Mouse (Mus musculus) right cerebral cortex, postnatal 36 days (tissue): Measurements from ENCODE around the gene Hps1.
"Not testable (repeated sequence)": the region's sequence is repeated elsewhere in the genome, so short reads cannot be mapped to it uniquely, and the experiment has no call there.

Source experiments
- DNase-seq, 2 experiments: peaks; one replicate each; pipeline ENCODE4 v3.0.0; 2022; ENCODE audit warnings: low spot score in 2 of 2, mixed read lengths in 1 of 2

Gene Hps1

DNA sequence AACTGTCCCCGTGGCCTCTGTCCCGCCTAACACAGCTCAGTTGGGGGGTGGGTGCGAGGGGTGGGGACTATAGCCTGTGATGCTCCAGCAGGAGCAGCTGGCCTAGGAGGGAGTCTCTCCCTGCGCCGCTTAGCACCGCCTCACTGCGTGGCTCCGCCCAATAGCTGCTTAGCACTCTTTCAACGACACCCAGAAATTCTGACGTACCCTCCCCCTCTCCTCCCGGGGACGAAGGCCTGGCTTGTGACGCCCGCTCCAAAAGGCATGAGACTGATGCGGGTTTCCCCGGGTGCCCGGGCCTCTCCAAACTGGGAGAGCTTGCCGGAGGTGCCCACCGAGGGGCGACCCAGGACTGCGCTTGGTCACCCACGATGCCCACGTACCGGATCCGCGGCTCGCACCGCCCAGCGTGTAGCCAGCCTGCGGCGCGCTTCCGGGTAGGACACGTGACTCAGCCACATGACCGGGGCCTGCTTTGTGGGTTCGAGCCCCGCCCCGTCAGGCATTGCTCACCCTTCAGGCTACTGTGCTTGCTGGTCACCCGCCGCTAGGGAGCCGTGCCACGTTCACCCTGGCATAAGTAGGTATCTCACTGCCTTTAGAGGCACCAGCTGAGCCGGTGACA lies at the start of gene Hps1:
Hps1 (minus strand) TSS at position 448 of the 625 bp plus-strand sequence.
- DNase-seq: peak; percentile 88 to 90

DNA sequence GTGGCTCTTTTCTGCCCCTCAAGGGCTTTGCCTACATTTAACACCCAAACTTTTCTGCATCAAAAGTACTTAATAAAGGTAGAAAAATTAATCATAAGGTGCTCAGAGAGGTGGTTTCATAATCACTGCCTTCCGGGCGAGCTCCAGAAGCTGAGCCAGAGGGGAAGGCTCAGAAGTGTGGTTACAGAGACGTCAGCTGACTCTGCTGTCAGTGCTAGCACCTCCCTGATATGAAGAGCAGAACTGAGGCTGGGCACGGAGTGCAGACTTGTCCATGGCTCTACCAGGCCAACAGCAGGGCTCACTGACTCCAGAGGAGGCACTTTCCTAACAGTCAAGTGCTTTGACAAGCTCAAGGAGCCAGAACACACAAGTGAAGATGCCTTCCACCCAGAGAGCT lies 49.4 kb upstream of the Hps1 start:
- DNase-seq: no peak

DNA sequence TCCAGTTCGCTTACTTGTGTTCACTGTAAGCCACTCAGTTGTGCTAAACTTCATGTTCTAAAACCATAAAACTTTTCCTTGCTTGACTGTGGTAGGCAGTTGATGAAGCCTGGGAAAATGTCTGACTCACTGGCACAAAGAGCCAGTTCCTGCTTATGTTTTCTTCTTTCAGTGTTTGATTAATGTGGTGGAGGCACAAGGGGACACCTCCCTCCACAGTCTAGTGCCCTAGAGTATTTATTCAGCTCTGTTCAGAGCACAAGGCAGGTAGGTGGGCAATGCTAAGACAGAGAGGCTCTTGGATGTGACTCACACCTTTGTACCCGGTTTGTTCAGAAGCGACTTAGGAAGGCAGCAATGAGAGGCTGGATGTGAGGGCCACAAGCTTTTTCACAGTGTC lies 48.1 kb upstream of the Hps1 start:
- DNase-seq: no peak

DNA sequence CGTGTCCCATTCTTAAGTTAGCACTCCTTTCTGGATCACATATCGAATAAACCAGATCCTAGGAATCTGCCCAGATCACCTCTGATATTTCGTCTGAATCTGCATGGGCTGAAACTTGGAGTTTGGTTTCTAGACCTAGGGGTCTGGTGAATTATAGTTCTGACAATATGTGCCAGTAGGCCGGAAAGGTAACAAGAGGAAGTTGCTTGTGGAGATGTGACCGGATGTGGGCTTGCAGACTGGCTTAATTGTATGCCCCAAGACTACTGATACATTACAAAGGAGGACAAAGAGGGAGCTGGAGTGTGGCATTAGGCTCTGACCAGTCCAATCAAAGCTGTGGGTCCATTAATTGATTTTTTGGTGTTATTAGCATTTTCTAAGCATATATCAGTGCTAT lies 40.3 kb upstream of the Hps1 start:
- no peak for DNase-seq

DNA sequence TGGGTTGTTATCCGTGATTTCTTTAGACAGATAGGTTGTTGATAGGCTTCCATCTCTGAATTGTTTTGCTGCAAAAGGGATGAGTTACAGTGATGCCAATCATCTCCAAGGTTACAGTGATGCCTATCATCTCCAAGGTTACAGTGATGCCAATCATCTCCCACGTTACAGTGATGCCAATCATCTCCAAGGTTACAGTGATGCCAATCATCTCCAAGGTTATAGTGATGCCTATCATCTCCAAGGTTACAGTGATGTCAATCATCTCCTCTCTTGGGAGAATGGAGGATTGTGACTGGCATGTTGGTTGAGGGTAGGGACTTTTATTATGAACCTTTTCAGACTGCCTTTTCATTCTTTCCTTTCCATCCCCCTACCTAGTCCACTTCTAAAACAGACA lies 38.0 kb upstream of the Hps1 start:
- DNase-seq: no peak

DNA sequence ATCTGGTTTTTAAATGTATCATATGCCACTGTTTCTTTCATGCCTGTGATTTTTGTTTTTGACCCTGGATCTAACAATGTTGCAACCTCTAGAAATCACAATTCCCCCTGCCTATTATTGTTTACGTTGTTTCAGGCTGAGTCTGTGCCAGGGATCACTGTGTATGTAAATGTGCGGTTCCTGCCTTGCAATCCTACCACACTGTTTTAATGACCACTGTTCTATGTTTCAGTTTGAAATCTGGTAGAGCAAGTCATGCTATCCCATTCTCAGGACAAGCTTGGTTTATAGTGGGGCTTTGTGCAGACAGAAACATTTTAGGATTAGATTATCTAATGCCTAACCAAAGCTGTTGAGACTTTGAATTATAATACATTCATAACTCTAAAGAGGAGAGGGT lies 36.5 kb upstream of the Hps1 start:
- DNase-seq: no peak

DNA sequence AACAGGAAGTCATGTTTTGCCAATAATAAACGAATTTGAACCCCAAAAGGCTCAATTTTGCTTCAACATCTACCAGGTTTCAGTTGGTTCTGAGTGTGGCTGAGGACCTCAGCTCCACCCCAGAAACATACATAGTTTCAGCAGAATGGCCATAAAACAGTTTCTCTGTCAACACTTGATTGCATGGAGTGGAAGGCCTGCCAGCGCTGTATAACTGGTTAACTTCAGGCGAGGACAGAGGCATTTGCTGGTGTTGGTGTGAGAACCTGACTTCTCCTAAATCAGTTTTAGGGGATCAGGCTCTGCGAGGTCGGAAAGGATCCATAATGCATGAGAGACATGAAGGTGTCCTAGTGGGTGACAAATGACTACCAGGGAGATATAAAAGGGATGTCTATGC lies 30.4 kb upstream of the Hps1 start:
- no peak for DNase-seq

DNA sequence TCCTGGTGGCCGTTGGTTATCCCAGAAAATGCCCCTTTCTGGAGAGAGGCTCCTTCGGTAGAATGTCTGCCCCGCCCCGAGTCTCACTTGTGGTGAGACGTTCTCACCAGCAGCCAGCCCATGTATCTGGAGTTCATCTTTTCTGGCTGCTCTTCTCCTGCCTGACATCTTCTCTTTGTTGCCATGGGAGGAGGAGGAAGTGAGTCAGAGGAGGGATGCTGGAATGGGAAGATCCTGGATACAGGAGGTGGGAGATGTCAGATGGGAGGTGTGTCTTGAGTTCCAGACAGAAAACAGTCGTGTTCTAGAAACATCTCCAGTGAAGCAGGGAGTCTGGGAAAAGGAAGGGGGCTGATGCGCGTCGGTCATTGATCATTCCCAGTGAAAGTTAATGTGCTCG lies 29.7 kb upstream of the Hps1 start:
- DNase-seq: no peak

DNA sequence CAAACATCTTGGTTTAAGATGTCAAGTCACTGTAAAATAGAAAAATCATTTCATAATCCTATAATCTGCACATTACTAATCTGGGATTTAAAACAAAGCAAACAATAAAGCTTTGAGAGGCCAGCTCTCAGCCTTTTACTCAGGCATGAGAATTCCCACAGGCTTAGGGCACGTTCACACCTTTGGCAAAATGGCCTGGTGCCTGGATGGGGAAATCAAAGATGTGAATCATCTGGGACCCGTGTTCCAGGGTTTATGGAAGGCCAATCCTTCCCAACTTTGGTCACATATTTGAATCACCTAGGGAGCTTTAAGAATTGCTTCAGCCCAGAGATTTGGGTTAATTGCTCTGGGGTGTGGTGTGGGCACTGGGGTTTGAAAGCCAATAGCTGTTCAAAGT lies 18.1 kb upstream of the Hps1 start:
- no peak for DNase-seq

DNA sequence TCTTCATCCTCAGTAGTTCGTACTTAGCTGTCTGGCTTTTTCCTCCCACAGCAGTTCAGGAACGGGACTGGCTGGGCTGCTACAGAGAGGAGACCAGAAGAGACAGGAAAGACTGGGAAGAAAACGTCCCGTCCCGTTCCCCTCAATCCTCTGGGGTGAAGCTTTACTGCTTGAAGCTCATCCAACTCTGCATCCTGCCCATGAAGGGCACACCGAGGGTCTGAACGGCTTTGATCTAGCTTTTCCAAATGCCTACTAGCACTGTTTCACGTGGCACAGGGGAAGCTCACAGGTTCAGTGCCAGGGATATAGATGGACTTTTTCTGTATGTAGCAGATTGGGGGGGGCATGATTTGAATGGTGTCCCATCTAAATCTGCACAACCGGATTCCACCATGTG lies 16.0 kb upstream of the Hps1 start:
- no peak for DNase-seq

DNA sequence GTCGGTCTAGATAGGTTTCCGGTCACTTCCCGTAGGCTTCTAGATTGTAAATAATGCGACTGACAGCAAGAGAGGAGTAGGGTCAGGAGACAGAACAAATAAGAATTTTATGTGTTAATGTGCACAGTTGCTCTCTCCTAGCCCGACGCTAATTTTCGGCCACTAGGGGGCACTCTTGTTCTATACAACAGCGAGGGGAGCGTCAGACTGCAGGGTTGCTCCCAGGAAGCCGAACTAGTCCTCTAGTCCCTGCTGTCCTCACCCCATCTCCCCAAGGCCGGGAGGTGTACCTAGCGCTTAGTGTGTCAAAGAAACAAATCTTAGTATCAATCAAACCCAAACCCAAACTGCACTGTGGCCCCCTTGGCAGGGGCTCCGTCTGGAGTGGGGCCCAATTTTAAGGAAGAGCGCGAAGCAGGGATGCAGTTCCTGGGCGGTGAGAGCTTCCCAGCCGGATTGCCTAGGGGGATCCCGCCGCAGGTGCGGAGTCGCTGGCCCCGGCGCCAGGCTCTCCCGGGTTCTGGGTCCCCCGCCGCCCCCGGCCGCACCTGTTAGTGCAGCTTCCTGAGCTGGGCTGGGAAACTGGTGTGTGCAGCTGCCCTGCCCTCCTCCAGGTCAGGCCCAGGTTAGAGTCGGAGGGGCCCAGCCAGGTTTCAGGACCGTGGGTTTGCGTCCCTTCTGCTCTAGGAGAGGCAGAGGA lies 15.3 kb upstream of the Hps1 start:
- peak; percentile 75 to 78 for DNase-seq

DNA sequence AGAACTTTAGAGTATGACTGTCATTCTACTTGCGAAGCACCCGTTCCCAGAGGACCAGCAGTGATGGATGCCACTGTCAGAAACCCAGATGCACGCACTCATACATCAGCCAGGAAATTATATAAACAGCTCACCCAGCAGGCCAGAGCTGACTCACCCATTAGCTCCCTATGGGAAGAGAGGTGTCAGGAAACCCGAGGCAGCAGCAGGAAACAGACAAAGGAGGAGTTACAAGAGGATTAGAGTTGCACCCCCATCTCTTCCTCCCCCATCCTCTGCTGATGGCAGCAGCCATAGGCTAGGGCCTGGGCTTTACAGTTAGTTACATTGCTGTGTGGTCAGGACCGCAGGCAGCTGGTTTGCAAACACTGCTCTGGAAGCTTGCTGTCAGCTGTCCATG lies 8.5 kb upstream of the Hps1 start:
- no peak for DNase-seq

DNA sequence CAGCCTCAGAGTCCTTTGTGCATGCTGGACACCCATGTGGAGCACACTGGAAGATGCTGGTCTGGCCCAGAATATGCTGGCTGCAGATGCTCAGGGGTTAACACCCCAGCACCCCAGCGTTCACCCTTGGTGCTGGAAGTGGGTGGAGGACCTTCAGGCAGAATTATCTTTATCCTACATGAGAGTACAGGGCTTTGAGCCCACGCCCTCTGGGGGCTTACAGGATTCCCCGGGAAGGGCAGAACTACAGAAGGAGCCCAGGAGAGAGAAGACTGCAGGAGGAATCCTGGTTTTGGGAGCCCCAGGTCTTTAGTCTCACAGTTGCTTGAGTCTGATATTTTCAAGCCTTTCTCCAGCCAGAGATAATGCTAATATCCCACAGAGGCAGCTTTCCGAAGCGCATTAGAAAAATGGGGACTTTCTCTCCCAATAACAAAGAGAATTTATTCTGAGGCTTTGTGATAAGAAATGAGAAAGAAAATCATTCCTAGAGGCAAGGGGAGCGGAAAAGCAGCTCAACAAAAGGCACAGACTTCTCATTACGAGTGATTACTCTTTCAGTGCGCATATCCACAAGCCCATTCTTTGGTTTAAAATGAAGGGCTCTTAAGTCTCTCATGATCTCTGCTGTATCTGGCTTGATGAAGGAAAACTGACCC lies 5.9 kb upstream of the Hps1 start:
- no peak for DNase-seq

DNA sequence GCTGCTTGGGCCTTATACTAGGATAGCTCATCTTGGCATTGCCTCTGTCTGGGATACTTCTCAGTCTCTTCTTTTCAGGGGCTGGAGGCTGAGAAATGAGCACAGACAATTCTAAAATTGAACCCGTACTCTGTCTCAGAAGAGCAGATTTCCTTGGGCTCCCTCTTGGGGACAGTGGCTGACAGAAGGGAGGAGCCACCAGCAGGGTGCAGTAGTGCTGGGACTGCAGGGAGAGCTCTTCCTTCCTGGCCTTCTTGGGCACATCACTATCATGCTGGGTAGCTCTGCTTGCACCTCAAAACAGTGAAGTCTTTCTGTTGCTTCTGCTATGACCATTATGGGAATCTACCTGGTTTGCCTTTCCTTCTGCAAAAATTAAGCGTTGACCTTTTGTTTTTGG lies 5.4 kb upstream of the Hps1 start:
- no peak for DNase-seq

DNA sequence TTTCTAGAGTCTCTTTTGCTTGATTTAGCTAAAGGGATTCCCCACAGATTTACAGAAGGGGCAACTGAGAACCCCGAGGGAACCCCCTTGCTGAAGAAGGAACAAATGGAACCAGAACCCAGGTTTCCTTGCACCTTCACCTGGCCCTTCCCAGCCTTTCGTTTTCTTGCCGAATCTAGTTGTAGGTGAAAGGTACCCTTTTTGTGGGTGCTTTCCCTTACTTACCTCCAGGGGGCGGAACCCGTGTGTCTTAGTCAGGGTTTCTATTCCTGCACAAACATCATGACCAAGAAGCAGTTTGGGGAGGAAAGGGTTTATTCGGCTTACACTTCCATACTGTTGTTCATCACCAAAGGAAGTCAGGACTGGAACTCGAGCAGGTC lies 369 bp upstream of the Hps1 start:
- not testable (repeated sequence) for DNase-seq

DNA sequence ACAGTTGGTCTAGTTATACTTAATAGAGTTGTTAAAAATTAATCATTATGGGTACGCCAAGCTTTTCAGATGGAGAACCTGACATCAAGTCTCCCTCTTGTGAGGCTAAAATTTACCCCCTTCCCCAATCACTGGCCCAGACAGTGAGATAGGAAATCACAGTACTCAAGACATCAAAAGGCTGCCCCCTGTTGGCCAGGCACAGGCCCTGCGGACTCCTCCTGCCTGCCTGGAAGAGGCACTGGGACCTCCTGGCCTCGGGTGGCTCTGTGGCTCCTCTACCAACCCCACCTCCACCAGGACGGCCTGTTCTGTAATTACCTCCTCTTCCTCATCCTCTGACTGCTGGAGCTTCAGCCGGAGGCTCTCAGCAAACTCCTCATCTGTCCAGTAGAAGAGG lies 2.0 kb downstream of the Hps1 start:
- no peak for DNase-seq

DNA sequence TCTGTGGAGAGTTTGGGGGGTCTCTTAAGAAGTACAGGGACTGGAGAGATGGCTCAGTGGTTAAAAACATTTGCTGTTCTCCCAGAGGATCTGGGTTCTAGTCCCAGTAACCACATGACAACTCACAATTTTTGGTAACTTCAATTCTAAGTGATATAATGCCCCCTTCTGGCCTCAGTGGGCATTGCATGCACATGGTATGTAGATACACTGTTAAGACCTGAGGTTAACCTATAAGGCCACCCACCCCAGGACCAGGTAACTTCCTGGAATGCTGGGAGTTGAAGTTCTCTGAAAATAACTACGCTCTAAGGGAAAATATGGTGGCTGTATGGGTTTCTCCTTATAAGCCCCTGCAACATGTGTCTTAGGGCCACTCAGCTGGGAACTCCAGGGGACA lies 3.0 kb downstream of the Hps1 start:
- no peak for DNase-seq

DNA sequence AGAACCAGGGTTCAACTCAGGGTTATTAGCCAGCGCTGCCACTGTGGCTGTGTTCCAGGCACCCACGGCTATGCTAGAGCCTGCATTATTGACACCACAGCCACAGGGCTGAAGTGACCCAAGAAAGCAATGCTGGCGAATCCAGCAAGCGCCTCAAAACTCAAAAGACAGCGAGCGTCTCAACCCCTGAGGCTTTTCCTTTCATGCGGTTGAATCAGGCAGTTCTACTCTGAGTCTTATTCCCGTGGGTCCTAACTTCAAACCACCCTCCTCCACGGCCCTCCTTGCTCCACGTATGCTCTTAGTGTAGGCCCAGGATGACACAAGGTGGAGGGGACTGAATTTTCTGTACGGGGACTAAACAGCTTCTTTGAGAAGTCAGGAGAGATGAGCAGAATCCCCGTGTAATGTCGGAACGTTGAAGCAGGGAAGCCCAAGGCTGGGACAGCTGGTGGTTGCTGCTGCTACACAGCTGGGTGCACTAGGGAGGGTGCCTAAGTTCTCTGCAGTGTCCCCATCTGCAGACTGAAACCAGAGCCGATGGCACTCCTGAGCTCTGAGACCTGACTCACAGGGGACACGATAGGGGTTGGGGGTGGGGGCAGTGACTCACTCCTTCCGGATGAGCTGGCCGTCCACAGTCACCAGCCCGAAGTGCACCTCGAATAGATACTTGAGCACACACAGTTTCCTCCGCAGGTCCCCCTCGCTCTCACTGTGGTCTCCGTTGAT lies 9.5 kb downstream of the Hps1 start:
- DNase-seq: no peak

DNA sequence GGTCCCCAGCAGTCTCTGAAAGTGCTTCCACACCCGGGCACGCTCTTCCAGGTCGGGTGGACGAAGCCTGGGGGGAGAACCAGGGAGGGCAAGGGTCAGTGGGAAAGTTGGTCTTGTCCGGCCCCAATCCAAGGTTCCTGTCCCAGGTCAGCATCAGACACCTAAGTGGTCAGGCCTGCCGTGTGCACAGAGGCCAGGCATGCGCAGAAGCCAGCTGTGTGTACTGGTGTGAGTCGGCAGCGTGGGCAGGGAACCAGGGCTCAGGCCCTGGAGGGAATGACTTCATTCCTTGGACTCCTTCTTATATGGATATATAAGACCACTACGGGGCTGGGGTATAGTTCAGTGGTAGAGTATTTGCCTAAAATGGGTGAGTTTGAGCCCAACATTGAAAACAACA lies 10.1 kb downstream of the Hps1 start:
- no peak for DNase-seq

DNA sequence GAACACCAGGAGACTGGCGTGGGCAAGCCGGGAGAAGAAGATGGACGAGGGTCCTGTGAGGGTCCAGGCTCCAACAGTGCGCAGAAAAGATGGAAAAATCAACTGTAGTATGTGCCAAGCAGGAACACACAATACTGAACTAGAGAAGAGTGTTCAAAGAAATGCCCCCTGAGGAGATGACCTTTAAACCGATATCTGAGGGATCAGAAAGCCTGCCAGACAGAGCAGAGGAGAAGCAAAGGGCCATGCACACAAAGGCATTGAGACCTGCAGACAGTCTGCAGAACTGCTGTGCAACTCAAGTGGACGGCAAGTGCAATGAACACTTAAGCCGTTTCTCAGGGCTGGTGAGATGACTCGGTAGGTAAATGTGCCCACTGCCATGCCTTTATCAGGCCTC lies 12.4 kb downstream of the Hps1 start:
- DNase-seq: no peak

DNA sequence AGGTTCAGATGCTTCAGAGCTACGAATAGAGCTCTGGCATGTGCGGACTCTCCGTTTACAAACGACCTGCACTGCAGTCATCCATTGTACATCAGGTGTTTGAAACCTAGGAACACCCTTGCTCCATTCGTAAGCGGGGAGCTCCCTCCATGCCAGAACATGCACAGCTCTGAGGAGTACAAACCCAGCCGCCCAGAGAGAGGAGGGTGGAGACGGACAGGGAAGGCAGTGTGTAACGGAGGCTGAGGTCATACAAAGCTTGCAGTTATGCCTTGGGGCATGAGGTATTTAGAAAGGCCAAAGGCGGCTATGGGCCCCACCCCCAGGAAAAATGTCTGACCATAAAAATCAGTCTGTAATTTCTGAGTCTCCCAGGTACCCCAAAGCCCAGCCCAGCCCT lies 15.4 kb downstream of the Hps1 start:
- no peak for DNase-seq

DNA sequence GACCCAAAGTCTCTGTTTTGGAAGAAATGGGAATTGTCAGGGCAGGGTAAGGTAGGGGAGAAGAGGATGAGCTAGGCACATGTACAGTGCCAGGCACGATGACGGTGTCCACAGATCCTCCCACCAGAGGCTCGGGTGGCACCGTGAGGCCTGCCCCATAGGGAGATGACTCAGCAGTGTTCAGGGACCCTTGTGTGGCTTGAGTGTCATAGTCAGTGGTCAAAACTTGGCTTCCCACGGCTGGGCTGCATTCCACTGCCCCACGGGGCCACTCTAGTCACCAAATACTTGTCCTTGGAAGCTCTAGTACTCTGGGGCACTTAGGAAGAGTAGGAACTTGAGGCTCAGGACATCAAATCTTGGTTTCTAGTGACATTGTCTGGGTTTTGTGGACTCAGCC lies 23.1 kb downstream of the Hps1 start:
- no peak for DNase-seq
